Mouse (Mus musculus): Measurements from ENCODE around the gene Pbp2. TPM values are rescaled to one million over a fixed set of nuclear protein-coding genes. Genes with fewer than 3 reads are reported as not detected.

The Pbp2 gene
- total RNA-seq, 2 experiments from 2014 or later: not detected

GRCm38 (mm10) chr6:135302421-135303125 lies 7.6 kb downstream of the Pbp2 start:
- no peak for DNase-seq (ENCODE audit: extremely low spot score in 1 of 2, low spot score in 1 of 2)

GRCm38 (mm10) chr6:135300469-135300868 lies 9.7 kb downstream of the Pbp2 start:
- no peak for DNase-seq (ENCODE audit: extremely low spot score in 1 of 2, low spot score in 1 of 2)

- DNase-seq (ENCODE audit: extremely low spot score in 1 of 2, low spot score in 1 of 2): no peak
These were observed 11.1 kb downstream of the Pbp2 start for GRCm38 (mm10) chr6:135299024-135299550.

DNA sequence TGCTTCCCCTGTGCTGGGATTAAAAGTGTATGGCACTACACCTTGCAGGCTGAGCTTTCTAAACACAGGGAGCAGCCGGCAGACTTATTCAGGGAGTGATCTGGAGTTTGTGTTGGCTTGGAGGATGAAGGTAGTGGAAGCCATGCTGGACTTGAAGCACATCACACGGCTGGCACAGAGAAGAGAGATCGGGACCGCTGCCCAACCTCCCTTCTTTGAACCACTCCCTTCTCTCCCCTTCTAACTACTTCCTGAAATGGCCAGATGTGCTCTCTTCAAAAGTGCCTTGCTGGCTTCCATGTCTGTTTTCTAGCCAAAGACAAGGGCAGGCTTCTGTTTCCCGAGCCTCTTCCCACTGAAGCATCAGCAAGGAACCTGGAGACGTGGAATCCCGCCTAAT lies 12.6 kb downstream of the Pbp2 start:
- no peak for DNase-seq (ENCODE audit: extremely low spot score in 1 of 2, low spot score in 1 of 2)

DNA sequence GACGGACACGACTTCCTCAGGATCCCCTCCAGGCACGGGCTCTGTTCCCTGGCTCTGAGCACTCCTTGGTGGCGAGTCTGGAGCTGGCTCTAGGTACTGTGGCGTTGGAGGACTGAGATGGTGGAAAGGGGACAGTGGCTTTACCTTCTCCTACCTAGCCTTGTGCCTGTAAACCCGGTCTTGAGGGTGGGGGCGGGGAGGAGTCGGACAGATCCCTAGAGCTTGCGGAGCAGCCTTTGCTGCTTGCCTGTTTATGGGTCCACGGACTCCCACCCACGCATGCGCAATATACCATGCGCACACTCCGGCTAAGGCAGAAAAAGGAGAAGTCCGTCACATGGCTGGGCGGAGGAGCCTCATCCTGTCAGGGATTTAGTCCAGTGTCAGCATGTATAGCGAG lies 13.9 kb downstream of the Pbp2 start:
- no peak for DNase-seq (ENCODE audit: extremely low spot score in 1 of 2, low spot score in 1 of 2)

- peak in 1 of 2 experiments; percentile 12 for DNase-seq (ENCODE audit: extremely low spot score in 1 of 2, low spot score in 1 of 2)
These were observed 14.9 kb downstream of the Pbp2 start for GRCm38 (mm10) chr6:135295082-135295861.

GRCm38 (mm10) chr6:135294150-135294549 lies 16.1 kb downstream of the Pbp2 start:
- no peak for DNase-seq (ENCODE audit: extremely low spot score in 1 of 2, low spot score in 1 of 2)

GRCm38 (mm10) chr6:135292391-135292790 lies 17.8 kb downstream of the Pbp2 start:
- DNase-seq (ENCODE audit: extremely low spot score in 1 of 2, low spot score in 1 of 2): no peak

GRCm38 (mm10) chr6:135279856-135280255 lies 30.3 kb downstream of the Pbp2 start:
- DNase-seq (ENCODE audit: extremely low spot score in 1 of 2, low spot score in 1 of 2): no peak

- no peak for DNase-seq (ENCODE audit: extremely low spot score in 1 of 2, low spot score in 1 of 2)
These were observed 30.9 kb downstream of the Pbp2 start for GRCm38 (mm10) chr6:135279286-135279685.

GRCm38 (mm10) chr6:135278302-135278701 lies 31.9 kb downstream of the Pbp2 start:
- DNase-seq (ENCODE audit: extremely low spot score in 1 of 2, low spot score in 1 of 2): no peak

DNA sequence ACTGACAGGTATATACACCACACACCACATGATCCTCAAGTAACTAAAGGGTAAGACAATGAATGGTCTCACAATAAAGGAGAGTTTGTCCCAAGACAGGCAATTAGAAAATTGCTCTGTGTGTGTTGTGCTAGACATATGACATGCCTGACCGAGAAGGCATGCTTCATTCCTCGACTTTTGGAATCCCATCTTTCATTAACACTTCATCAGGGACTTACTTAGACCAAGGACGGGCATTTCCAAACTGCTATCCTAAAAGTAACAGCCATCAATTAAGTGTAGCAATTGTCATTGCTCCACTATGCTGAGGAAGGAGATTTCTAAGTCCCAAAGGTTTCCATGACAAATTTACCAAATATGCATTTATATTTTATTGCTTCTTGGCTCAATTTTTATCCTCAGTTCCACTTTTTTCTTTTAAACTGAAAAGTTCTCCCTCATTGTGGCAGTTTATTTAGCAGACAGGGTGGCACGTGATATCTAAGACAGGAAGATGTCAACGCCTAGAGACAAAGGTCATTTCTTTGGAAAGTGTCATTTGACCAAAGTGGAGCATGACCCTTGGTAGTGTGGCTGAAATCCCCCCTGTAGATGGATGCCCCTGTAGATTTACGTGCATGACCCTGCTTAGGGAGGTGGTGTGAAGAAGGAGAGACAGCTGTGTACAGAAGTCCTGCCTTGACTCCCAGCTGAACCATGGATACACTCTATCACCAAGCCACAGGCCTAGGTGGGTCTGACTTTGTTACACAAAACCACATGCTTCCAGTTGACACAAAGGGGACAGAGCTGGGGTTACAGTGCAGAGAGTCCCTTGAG lies 33.5 kb downstream of the Pbp2 start:
- DNase-seq (ENCODE audit: extremely low spot score in 1 of 2, low spot score in 1 of 2): no peak

DNA sequence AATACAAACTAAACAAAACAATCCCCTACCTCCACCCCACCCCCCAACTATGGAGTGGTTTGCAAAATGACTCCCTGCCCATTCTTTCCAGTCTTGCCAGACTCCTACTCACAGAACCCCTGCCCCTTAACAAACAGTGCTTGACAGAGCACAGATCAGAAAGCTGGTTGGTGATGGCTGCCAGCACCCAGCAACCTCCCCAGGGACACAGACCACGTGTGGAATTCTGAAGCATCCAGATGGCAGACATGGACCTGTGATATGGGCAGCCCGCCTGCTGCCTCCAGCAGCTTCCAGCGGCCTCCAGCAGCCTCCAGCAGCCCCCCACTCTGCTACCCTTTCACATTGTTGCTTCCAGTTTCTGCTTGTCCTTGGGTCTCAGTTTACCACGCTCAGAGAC lies 35.0 kb downstream of the Pbp2 start:
- DNase-seq (ENCODE audit: extremely low spot score in 1 of 2, low spot score in 1 of 2): no peak

GRCm38 (mm10) chr6:135273066-135273465 lies 37.1 kb downstream of the Pbp2 start:
- DNase-seq (ENCODE audit: extremely low spot score in 1 of 2, low spot score in 1 of 2): no peak

GRCm38 (mm10) chr6:135271761-135272160 lies 38.4 kb downstream of the Pbp2 start:
- DNase-seq (ENCODE audit: extremely low spot score in 1 of 2, low spot score in 1 of 2): no peak

GRCm38 (mm10) chr6:135269626-135270025 lies 40.6 kb downstream of the Pbp2 start:
- DNase-seq (ENCODE audit: extremely low spot score in 1 of 2, low spot score in 1 of 2): no peak

- no peak for DNase-seq (ENCODE audit: extremely low spot score in 1 of 2, low spot score in 1 of 2)
These were observed 41.8 kb downstream of the Pbp2 start for GRCm38 (mm10) chr6:135268392-135268791.

GRCm38 (mm10) chr6:135267221-135267620 lies 43.0 kb downstream of the Pbp2 start:
- no peak for DNase-seq (ENCODE audit: extremely low spot score in 1 of 2, low spot score in 1 of 2)

DNA sequence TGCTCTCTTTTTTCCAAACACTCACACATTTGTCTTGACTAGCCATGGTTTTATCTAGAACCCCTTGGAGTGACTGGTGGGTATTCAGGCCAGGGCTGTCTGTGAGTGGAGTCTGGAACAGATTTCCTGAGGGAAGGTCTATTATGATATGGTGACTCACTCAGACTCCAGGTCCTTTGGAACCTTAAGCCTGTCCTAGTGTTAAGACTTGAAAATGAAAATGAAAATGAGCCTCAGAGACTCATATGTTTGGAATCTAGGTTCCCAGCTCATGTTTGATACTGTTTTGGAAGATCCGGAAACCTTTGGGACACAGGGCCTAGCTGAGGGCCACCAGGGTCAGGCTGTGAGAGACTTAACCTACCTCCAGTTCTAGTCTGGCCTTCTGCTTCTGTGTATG lies 44.1 kb downstream of the Pbp2 start:
- no peak for DNase-seq (ENCODE audit: extremely low spot score in 1 of 2, low spot score in 1 of 2)

- no peak for DNase-seq (ENCODE audit: extremely low spot score in 1 of 2, low spot score in 1 of 2)
These were observed 46.1 kb downstream of the Pbp2 start for GRCm38 (mm10) chr6:135264136-135264535.

DNA sequence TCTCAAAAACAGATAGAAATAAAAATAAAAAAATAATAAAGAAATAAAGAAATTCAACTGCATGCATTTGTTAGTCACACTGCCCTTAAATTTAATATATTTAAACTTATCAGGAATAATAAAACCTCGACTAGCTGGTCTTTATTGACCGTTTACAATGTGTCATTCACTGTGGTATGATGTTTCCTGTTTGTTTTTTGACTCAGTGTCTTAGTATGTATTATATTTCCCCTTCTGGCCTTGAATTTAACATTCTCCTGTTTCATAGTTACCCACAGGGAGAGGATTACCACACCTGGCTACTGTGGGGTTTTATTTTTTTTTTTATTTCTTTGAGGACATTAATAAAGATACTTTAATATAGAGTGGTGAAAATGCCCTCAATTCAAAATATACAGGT lies 47.6 kb downstream of the Pbp2 start:
- DNase-seq (ENCODE audit: extremely low spot score in 1 of 2, low spot score in 1 of 2): no peak

All from layer of hippocampus, postnatal 25 days (tissue).